Mouse (Mus musculus) heart, postnatal 0 days (tissue): ENCODE data around the gene Agpat3.

Experiments used
- CTCF ChIP-seq: IDR thresholded peaks from 2 replicates; pipeline ENCODE4 v1.5.1; 2016; ENCODE audit warnings: antibody characterized with exemption, control low read depth, low read depth
- EP300 ChIP-seq: IDR thresholded peaks from 2 replicates; pipeline ENCODE4 v1.6.1; 2016; ENCODE audit warnings: antibody characterized with exemption, low read depth

GRCm38 (mm10) chr10:78351887-78352665 is at the start of gene Agpat3:
- TF ChIP-seq CTCF (no peak), EP300 (no peak)
